Comparison of ENCODE assay signal across 8 mouse cellular contexts in genomic region chr9:62782976-62783781, GRCm38 (mm10). TPM values are rescaled to one million over a fixed set of nuclear protein-coding genes. Genes with fewer than 3 reads are reported as not detected.
DNase-seq lines count a peak whose midpoint lies in the region; ATAC-seq and TF ChIP-seq lines count a peak whose summit lies in the region.

No protein-coding gene starts in this region.

- H3K36me3 ChIP-seq in hindbrain, postnatal 0 days (ENCODE audit: insufficient read depth, low read length): no peaks in the 10 kb centered on the region
- no peaks in the 10 kb centered on the region for H3K36me3 ChIP-seq in liver, embryonic 11.5 days (ENCODE audit: control insufficient read depth, insufficient read depth, low read length)

- H3K27me3 ChIP-seq in hindbrain, postnatal 0 days (ENCODE audit: insufficient read depth, low read length): no peaks in the 10 kb centered on the region
- H3K27me3 ChIP-seq in liver, embryonic 11.5 days (replicated peaks; ENCODE audit: control insufficient read depth, insufficient read depth, low read length): no peaks in the 10 kb centered on the region

- DNase-seq in cerebellum, adult 9-11 months: peak; percentile 7
- DNase-seq in cerebellum, adult 11 months: no peak
- peak; percentile 58 for DNase-seq in ES-CJ7 (ENCODE audit: low read depth, low spot score)
- peak; percentile 63 for DNase-seq in embryo, embryonic 11 days
- DNase-seq in hindbrain, postnatal 0 days (ENCODE audit: low spot score): peak; percentile 91
- no peak for DNase-seq in liver, embryonic 11.5 days (ENCODE audit: low spot score)
- DNase-seq in retina, postnatal 1 day: peak; percentile 81
- DNase-seq in gastrocnemius, postnatal 4 days (ENCODE audit: low spot score in 2 of 2): no peak

- peak overlapping the region; percentile 24; the same call in 1 of the 2 replicates for H3K9ac ChIP-seq in hindbrain, postnatal 0 days (replicated peaks; ENCODE audit: low read length)
- H3K9ac ChIP-seq in liver, embryonic 11.5 days (ENCODE audit: low read depth, low read length): no peak overlapping the region

- peak; percentile 88 for ATAC-seq in hindbrain, postnatal 0 days
- peak; percentile 70 for ATAC-seq in liver, embryonic 11.5 days (replicated peaks; ENCODE audit: low FRiP score)

- H3K27ac ChIP-seq in hindbrain, postnatal 0 days: peak overlapping the region; percentile 74
- H3K27ac ChIP-seq in liver, embryonic 11.5 days (ENCODE audit: low read depth, low read length): no peak overlapping the region

- no peaks in the 10 kb centered on the region for H3K9me3 ChIP-seq in hindbrain, postnatal 0 days (ENCODE audit: low read length)
- H3K9me3 ChIP-seq in liver, embryonic 11.5 days (ENCODE audit: control insufficient read depth, low read length): no peaks in the 10 kb centered on the region

- WGBS in hindbrain, postnatal 0 days: 27% methylated on average over 16 of the region's 16 CpGs
- WGBS in liver, embryonic 11.5 days: 46% methylated on average over 16 of the region's 16 CpGs

- peaks cover 25% of the 10 kb centered on the region for H3K4me1 ChIP-seq in hindbrain, postnatal 0 days (ENCODE audit: insufficient read depth, low read length)
- H3K4me1 ChIP-seq in liver, embryonic 11.5 days (replicated peaks; ENCODE audit: control insufficient read depth, insufficient read depth, low read length): peaks cover 11% of the 10 kb centered on the region

- H3K4me2 ChIP-seq in hindbrain, postnatal 0 days (ENCODE audit: low read depth, low read length): peak overlapping the region; percentile 38
- H3K4me2 ChIP-seq in liver, embryonic 11.5 days: no peak overlapping the region

- no peak overlapping the region for H3K4me3 ChIP-seq in hindbrain, postnatal 0 days (ENCODE audit: low read length)
- no peak overlapping the region for H3K4me3 ChIP-seq in liver, embryonic 11.5 days (ENCODE audit: low read depth, low read length)

- peak; percentile 71 for TF ChIP-seq CTCF in hindbrain, postnatal 0 days (IDR thresholded peaks at IDR 0.05; ENCODE audit: low read depth)

RNA-seq across cellular contexts. Expression of gene Fem1b, which starts 28.6 kb away (rescaled TPM):
- 163 and 171 TPM in 2 replicates for total RNA-seq in hindbrain, postnatal 0 days (2014; rRNA removed)
- 29.1 and 33.2 TPM in 2 replicates for polyA plus RNA-seq in hindbrain, postnatal 0 days (2015; fragmentation: Nextera tagmentation; extraction: Ambion mirVana)
- polyA plus RNA-seq in liver, embryonic 11.5 days (2014; fragmentation: Nextera tagmentation; extraction: Ambion mirVana): 30.4 and 33.6 TPM in 2 replicates
- total RNA-seq in gastrocnemius, postnatal 4 days (2021): 10 to 100 TPM; 28.9 to 29.7 TPM

RNA-seq across cellular contexts. Expression of gene Cln6, which starts 55.4 kb away (rescaled TPM):
- total RNA-seq in hindbrain, postnatal 0 days (2014; rRNA removed): 31.7 and 41.6 TPM in 2 replicates
- 9.5 and 10.4 TPM in 2 replicates for polyA plus RNA-seq in hindbrain, postnatal 0 days (2015; fragmentation: Nextera tagmentation; extraction: Ambion mirVana)
- 32.2 and 34.3 TPM in 2 replicates for polyA plus RNA-seq in liver, embryonic 11.5 days (2014; fragmentation: Nextera tagmentation; extraction: Ambion mirVana)
- 10 to 100 TPM; 26.4 to 27.2 TPM for total RNA-seq in gastrocnemius, postnatal 4 days (2021)

Comparison
In these comparisons a context has a peak if more than half of its experiments do, and no peak if none do; other contexts are left out.
1. DNase-seq: peak in cerebellum, adult 9-11 months (single experiment), ES-CJ7 (single experiment), embryo, embryonic 11 days (single experiment), hindbrain, postnatal 0 days (single experiment) and retina, postnatal 1 day (single experiment); none in cerebellum, adult 11 months (single experiment), liver, embryonic 11.5 days (single experiment) and gastrocnemius, postnatal 4 days (0 of 2).